Mouse (Mus musculus): ENCODE data around the gene Rhot2.

- TF ChIP-seq POLR2A (IDR thresholded peaks at IDR 0.05; ENCODE audit: low read depth, low read length) (no peak), CTCF (IDR thresholded peaks at IDR 0.05; ENCODE audit: extremely low read depth, insufficient read length, insufficient replicate concordance, low read depth, low read length) (no peak)
Observed at GRCm38 (mm10) chr17:25810890-25811289, 33.8 kb downstream of the Rhot2 start.

Data from small intestine, adult 2 months (tissue).